In genomic region chr9:50602055-50602845, GRCm38 (mm10) we compare ENCODE assay signal across 8 mouse cellular contexts. TPM values are rescaled to one million over a fixed set of nuclear protein-coding genes. Genes with fewer than 3 reads are reported as not detected.
DNase-seq lines count a peak whose midpoint lies in the region; ATAC-seq lines count a peak whose summit lies in the region.

No protein-coding gene starts in this region.

- H3K4me1 ChIP-seq in megakaryocyte, embryonic 14.5 days, result peaks cover 48% of the 10 kb centered on the region
- H3K4me1 ChIP-seq in heart, embryonic 16.5 days (ENCODE audit: control insufficient read depth, insufficient read depth, low read length), result peaks cover 22% of the 10 kb centered on the region
- H3K4me1 ChIP-seq in limb, embryonic 15.5 days, result peaks cover 19% of the 10 kb centered on the region
- H3K4me1 ChIP-seq in stomach, embryonic 16.5 days (ENCODE audit: control insufficient read depth, insufficient read depth, low read length), result peaks cover 15% of the 10 kb centered on the region

- H3K9ac ChIP-seq in heart, embryonic 16.5 days (ENCODE audit: low read length), result peak overlapping the region; percentile 97
- H3K9ac ChIP-seq in limb, embryonic 15.5 days, result peak overlapping the region; percentile 11; the same call in 1 of the 2 replicates
- peak overlapping the region; percentile 92 for H3K9ac ChIP-seq in stomach, embryonic 16.5 days (ENCODE audit: low read length)

- 62% methylated on average over 7 of the region's 7 CpGs for WGBS in heart, embryonic 16.5 days
- WGBS in limb, embryonic 15.5 days, result 84% methylated on average over 7 of the region's 7 CpGs
- WGBS in stomach, embryonic 16.5 days, result 79% methylated on average over 7 of the region's 7 CpGs

- peak overlapping the region; percentile 95 for H3K27ac ChIP-seq in heart, embryonic 16.5 days (ENCODE audit: low read length)
- no peak overlapping the region for H3K27ac ChIP-seq in limb, embryonic 15.5 days
- H3K27ac ChIP-seq in stomach, embryonic 16.5 days (ENCODE audit: low read length), result no peak overlapping the region

- no peak for DNase-seq in thymus, postnatal 0 days (ENCODE audit: low spot score)
- DNase-seq in right cerebral cortex, postnatal 14 days, result no peak
- no peak for DNase-seq in frontal cortex, postnatal 25 days (ENCODE audit: low spot score in 2 of 2)

- H3K27me3 ChIP-seq in megakaryocyte, embryonic 14.5 days (replicated peaks), result no peaks in the 10 kb centered on the region
- no peaks in the 10 kb centered on the region for H3K27me3 ChIP-seq in heart, embryonic 16.5 days (ENCODE audit: control insufficient read depth, insufficient read depth, low read length)
- no peaks in the 10 kb centered on the region for H3K27me3 ChIP-seq in limb, embryonic 15.5 days
- no peaks in the 10 kb centered on the region for H3K27me3 ChIP-seq in stomach, embryonic 16.5 days (ENCODE audit: control insufficient read depth, insufficient read depth, low read length)

- H3K4me2 ChIP-seq in heart, embryonic 16.5 days (ENCODE audit: low read depth, low read length), result peak overlapping the region; percentile 68
- peak overlapping the region; percentile 67 for H3K4me2 ChIP-seq in limb, embryonic 15.5 days
- peak overlapping the region; percentile 94 for H3K4me2 ChIP-seq in stomach, embryonic 16.5 days (ENCODE audit: low read depth, low read length)

- H3K4me3 ChIP-seq in megakaryocyte, embryonic 14.5 days (replicated peaks), result peak overlapping the region; percentile 99
- peak overlapping the region; percentile 97 for H3K4me3 ChIP-seq in heart, embryonic 16.5 days (ENCODE audit: low read length)
- peak overlapping the region; percentile 85 for H3K4me3 ChIP-seq in limb, embryonic 15.5 days
- H3K4me3 ChIP-seq in stomach, embryonic 16.5 days (replicated peaks; ENCODE audit: low read length), result peak overlapping the region; percentile 82

- H3K9me3 ChIP-seq in megakaryocyte, embryonic 14.5 days, result no peaks in the 10 kb centered on the region
- H3K9me3 ChIP-seq in heart, embryonic 16.5 days (replicated peaks; ENCODE audit: control insufficient read depth, low read length), result no peaks in the 10 kb centered on the region
- no peaks in the 10 kb centered on the region for H3K9me3 ChIP-seq in limb, embryonic 15.5 days
- no peaks in the 10 kb centered on the region for H3K9me3 ChIP-seq in stomach, embryonic 16.5 days (replicated peaks; ENCODE audit: control insufficient read depth, low read length)

- H3K36me3 ChIP-seq in megakaryocyte, embryonic 14.5 days (replicated peaks; ENCODE audit: low read length), result peaks cover 53% of the 10 kb centered on the region
- H3K36me3 ChIP-seq in heart, embryonic 16.5 days (ENCODE audit: control insufficient read depth, insufficient read depth), result peaks cover 32% of the 10 kb centered on the region
- peaks cover 43% of the 10 kb centered on the region for H3K36me3 ChIP-seq in limb, embryonic 15.5 days
- peaks cover 7% of the 10 kb centered on the region for H3K36me3 ChIP-seq in stomach, embryonic 16.5 days (ENCODE audit: control insufficient read depth, insufficient read depth, low read length)

- ATAC-seq in megakaryocyte, adult 5-6 weeks (ENCODE audit: poor library complexity, severe bottlenecking), result no peak
- ATAC-seq in heart, embryonic 16.5 days (replicated peaks; ENCODE audit: extremely low read depth, insufficient read depth, low FRiP score), result no peak
- ATAC-seq in limb, embryonic 15.5 days (ENCODE audit: insufficient number of reproducible peaks, low FRiP score, low TSS enrichment, low read depth), result no peak
- no peak for ATAC-seq in stomach, embryonic 16.5 days (ENCODE audit: insufficient read depth, low FRiP score)

RNA-seq across cellular contexts. Expression of gene Sdhd, which starts 1.4 kb away (rescaled TPM):
- 6.3 and 16.9 TPM in 2 replicates for polyA plus RNA-seq in megakaryocyte, embryonic 14.5 days (2012; ENCODE audit: insufficient read depth, low replicate concordance)
- total RNA-seq in megakaryocyte, adult 5-6 weeks (2015), result 165 and 185 TPM in 2 replicates
- total RNA-seq in megakaryocyte, adult 5-6 weeks (2017), result 130 and 132 TPM in 2 replicates
- polyA plus RNA-seq in heart, embryonic 16.5 days (2015; fragmentation: Nextera tagmentation; extraction: Ambion mirVana), result 852 and 860 TPM in 2 replicates
- 234 and 278 TPM in 2 replicates for polyA plus RNA-seq in limb, embryonic 15.5 days (2015; fragmentation: Nextera tagmentation; extraction: Ambion mirVana)
- polyA plus RNA-seq in stomach, embryonic 16.5 days (2015; fragmentation: Nextera tagmentation; extraction: Ambion mirVana), result 380 and 381 TPM in 2 replicates
- 303 and 309 TPM in 2 replicates for polyA plus RNA-seq in thymus, postnatal 0 days (2015; fragmentation: Nextera tagmentation; extraction: Ambion mirVana)

RNA-seq across cellular contexts. Expression of gene Timm8b, which starts 1.5 kb away (rescaled TPM):
- polyA plus RNA-seq in megakaryocyte, embryonic 14.5 days (2012; ENCODE audit: insufficient read depth, low replicate concordance), result 8.5 and 23.8 TPM in 2 replicates
- total RNA-seq in megakaryocyte, adult 5-6 weeks (2015), result 78.7 and 89.2 TPM in 2 replicates
- 163 and 189 TPM in 2 replicates for total RNA-seq in megakaryocyte, adult 5-6 weeks (2017)
- polyA plus RNA-seq in heart, embryonic 16.5 days (2015; fragmentation: Nextera tagmentation; extraction: Ambion mirVana), result 243 and 261 TPM in 2 replicates
- polyA plus RNA-seq in limb, embryonic 15.5 days (2015; fragmentation: Nextera tagmentation; extraction: Ambion mirVana), result 162 and 189 TPM in 2 replicates
- 204 and 234 TPM in 2 replicates for polyA plus RNA-seq in stomach, embryonic 16.5 days (2015; fragmentation: Nextera tagmentation; extraction: Ambion mirVana)
- polyA plus RNA-seq in thymus, postnatal 0 days (2015; fragmentation: Nextera tagmentation; extraction: Ambion mirVana), result 282 and 312 TPM in 2 replicates

RNA-seq across cellular contexts. Expression of gene Pih1d2, which starts 14.9 kb away (rescaled TPM):
- polyA plus RNA-seq in megakaryocyte, embryonic 14.5 days (2012; ENCODE audit: insufficient read depth, low replicate concordance), result 0.19 TPM in 1 of 2 replicates, not detected in the other
- 0.48 TPM in 1 of 2 replicates, not detected in the other for total RNA-seq in megakaryocyte, adult 5-6 weeks (2015)
- total RNA-seq in megakaryocyte, adult 5-6 weeks (2017), result 0.40 TPM in 1 of 2 replicates, not detected in the other
- 1.9 and 3.1 TPM in 2 replicates for polyA plus RNA-seq in heart, embryonic 16.5 days (2015; fragmentation: Nextera tagmentation; extraction: Ambion mirVana)
- polyA plus RNA-seq in limb, embryonic 15.5 days (2015; fragmentation: Nextera tagmentation; extraction: Ambion mirVana), result 2.6 and 2.8 TPM in 2 replicates
- polyA plus RNA-seq in stomach, embryonic 16.5 days (2015; fragmentation: Nextera tagmentation; extraction: Ambion mirVana), result 3.7 and 3.9 TPM in 2 replicates
- 2.5 and 3.2 TPM in 2 replicates for polyA plus RNA-seq in thymus, postnatal 0 days (2015; fragmentation: Nextera tagmentation; extraction: Ambion mirVana)

RNA-seq across cellular contexts. Expression of gene Nkapd1, which starts 15.0 kb away (rescaled TPM):
- polyA plus RNA-seq in megakaryocyte, embryonic 14.5 days (2012; ENCODE audit: insufficient read depth, low replicate concordance), result 2.9 and 3.9 TPM in 2 replicates
- 19.6 and 26.2 TPM in 2 replicates for total RNA-seq in megakaryocyte, adult 5-6 weeks (2015)
- 22.4 and 25.3 TPM in 2 replicates for total RNA-seq in megakaryocyte, adult 5-6 weeks (2017)
- 12.1 and 13.0 TPM in 2 replicates for polyA plus RNA-seq in heart, embryonic 16.5 days (2015; fragmentation: Nextera tagmentation; extraction: Ambion mirVana)
- polyA plus RNA-seq in limb, embryonic 15.5 days (2015; fragmentation: Nextera tagmentation; extraction: Ambion mirVana), result 17.2 and 22.2 TPM in 2 replicates
- 15.5 and 18.2 TPM in 2 replicates for polyA plus RNA-seq in stomach, embryonic 16.5 days (2015; fragmentation: Nextera tagmentation; extraction: Ambion mirVana)
- polyA plus RNA-seq in thymus, postnatal 0 days (2015; fragmentation: Nextera tagmentation; extraction: Ambion mirVana), result 26.4 and 30.9 TPM in 2 replicates

RNA-seq across cellular contexts. Expression of gene Tex12, which starts 41.1 kb away (rescaled TPM):
- polyA plus RNA-seq in megakaryocyte, embryonic 14.5 days (2012; ENCODE audit: insufficient read depth, low replicate concordance), result not detected in 2 replicates
- total RNA-seq in megakaryocyte, adult 5-6 weeks (2015), result not detected in 2 replicates
- not detected in 2 replicates for total RNA-seq in megakaryocyte, adult 5-6 weeks (2017)
- not detected in 2 replicates for polyA plus RNA-seq in heart, embryonic 16.5 days (2015; fragmentation: Nextera tagmentation; extraction: Ambion mirVana)
- not detected in 2 replicates for polyA plus RNA-seq in limb, embryonic 15.5 days (2015; fragmentation: Nextera tagmentation; extraction: Ambion mirVana)
- 0.13 TPM in 1 of 2 replicates, not detected in the other for polyA plus RNA-seq in stomach, embryonic 16.5 days (2015; fragmentation: Nextera tagmentation; extraction: Ambion mirVana)
- polyA plus RNA-seq in thymus, postnatal 0 days (2015; fragmentation: Nextera tagmentation; extraction: Ambion mirVana), result not detected in 2 replicates

Comparison
In these comparisons a context has a peak if more than half of its experiments do, and no peak if none do; other contexts are left out.
1. H3K9ac ChIP-seq: peak in every context shown above with its lines; median percentile 97 in heart, embryonic 16.5 days; 92 in stomach, embryonic 16.5 days; 11 in limb, embryonic 15.5 days.
2. RNA of gene Sdhd, which starts 1.4 kb away (polyA plus RNA-seq): 852 to 860 TPM in heart, embryonic 16.5 days, 380 to 381 TPM in stomach, embryonic 16.5 days, 303 to 309 TPM in thymus, postnatal 0 days and 234 to 278 TPM in limb, embryonic 15.5 days; 6.3 to 16.9 TPM in megakaryocyte, embryonic 14.5 days; every median in the first group is over 10 times any median in the second.
3. Peak in every context shown above with its lines, with median percentiles within 50 percentile points of each other: H3K4me3 ChIP-seq and H3K4me2 ChIP-seq.